Mouse (Mus musculus) spleen, adult 10 weeks (tissue): ENCODE data around the gene Pde6g. TPM values are rescaled to one million over a fixed set of nuclear protein-coding genes. Genes with fewer than 3 reads are reported as not detected.

Experiments
- polyA plus RNA-seq: library from polyadenylated mRNA; stranded (reverse); fragments of 350-450 nt; fragmentation: Illumina TruSeq; extraction: RNeasy Lipid Tissue Mini Kit (QIAGEN cat#74804); gene quantifications from one replicate; pipeline ENCODE4 v1.2.3, GENCODE M21; 2015; ENCODE audit warnings: low replicate concordance; ENCODE audit not compliant: insufficient read depth

Gene Pde6g
- polyA plus RNA-seq: 0.39 TPM

DNA sequence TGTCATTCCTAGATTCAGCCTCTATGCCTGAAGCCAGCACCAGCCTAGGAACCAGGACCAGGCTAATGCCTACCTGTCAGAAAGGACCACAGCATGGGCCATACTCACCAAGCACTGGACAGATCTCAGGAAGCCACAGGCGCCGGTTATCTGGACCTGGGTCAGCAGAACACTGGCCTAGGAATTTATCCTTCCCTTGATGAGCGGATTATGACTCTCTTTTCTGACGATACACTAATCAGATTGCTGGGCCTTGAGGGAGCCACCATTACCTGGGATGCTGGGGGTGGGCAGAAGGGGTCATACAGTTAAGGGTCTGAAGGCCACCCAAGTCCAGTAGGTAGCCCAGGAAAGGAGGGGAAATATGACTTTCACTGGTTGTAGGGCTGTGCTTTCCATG, at the start of gene Pde6g:
Pde6g (minus strand) TSS at position 195 of the 400 bp plus-strand sequence.

GRCm38 (mm10) chr11:120491317-120492023, 38.2 kb upstream of the Pde6g start, which contains the start of gene Slc25a10:
Gene Slc25a10, plus strand, starts transcription at chr11:120491840.

DNA sequence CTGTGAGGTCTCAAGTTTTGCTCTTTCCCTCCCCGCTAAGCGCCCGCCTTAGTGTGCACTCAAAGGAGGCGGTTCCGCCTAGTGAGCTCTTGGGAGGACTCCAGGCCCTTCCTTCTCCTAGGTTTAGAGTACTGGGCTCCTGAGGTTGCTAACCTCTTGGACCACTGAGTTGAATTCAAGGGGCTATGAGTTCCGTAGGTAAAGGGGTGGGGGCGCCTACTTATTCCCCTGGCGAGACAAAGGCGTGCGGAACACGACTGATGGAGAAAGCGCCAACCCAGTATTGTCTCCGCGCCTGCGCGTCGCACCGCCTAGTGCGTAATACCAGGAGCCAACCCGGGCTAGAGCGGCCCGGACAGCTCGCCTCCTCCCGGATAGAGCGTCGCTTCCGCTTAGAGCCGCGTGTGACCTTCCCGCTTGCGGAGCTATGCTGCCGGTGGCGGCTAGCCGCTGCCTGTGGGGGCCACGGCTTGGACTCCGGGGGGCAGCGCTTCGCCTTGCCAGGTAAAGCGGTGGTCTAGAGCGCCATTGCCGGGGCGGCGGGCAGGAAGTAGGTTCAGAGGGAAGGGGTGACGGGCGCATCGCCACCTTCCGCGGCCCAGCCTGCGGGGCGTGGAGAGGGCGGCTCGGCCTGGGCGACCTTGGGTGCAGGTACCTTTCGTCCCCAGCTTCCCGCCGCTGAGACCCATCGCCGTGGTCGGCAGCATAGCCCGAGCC, 31.1 kb upstream of the Pde6g start, which contains the start of gene Mrpl12:
Mrpl12 (plus strand) TSS at position 349 of the 717 bp plus-strand sequence.

DNA sequence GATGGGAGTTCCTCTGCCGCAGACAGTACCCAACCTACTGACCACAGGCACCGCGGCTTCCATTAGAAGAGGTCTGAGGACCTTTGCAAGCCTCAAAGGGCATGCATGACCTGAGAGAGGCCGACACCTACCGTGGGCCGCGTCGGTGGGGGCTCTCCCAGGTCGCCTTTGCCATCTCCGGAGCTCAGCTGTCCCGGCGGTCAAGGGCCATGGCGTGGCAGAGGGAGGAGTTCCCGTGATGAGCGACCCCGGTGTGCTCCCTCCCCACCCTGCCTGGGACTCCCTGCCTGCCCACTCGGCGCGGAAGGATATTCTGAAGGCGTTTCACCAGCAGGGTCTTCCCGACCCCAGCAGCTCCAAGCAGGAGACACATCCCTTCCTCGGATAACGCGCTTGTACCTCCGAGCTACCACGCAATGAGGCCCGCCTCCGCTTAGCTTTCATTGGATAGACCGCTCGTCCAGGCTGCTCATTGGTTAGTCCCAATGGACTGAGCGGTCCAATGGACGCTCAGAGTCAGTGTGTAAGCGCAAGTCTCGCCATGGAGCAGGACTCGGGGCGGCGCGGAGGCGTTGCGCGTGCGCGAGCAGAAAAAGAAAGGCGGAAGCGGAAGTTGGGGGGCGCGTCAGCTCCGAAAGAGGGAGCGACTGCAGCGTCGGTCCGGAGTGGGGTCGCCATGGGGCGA, 13.9 kb upstream of the Pde6g start, which contains the start of gene Arl16:
Arl16 (minus strand) TSS at position 557 of the 685 bp plus-strand sequence.

DNA sequence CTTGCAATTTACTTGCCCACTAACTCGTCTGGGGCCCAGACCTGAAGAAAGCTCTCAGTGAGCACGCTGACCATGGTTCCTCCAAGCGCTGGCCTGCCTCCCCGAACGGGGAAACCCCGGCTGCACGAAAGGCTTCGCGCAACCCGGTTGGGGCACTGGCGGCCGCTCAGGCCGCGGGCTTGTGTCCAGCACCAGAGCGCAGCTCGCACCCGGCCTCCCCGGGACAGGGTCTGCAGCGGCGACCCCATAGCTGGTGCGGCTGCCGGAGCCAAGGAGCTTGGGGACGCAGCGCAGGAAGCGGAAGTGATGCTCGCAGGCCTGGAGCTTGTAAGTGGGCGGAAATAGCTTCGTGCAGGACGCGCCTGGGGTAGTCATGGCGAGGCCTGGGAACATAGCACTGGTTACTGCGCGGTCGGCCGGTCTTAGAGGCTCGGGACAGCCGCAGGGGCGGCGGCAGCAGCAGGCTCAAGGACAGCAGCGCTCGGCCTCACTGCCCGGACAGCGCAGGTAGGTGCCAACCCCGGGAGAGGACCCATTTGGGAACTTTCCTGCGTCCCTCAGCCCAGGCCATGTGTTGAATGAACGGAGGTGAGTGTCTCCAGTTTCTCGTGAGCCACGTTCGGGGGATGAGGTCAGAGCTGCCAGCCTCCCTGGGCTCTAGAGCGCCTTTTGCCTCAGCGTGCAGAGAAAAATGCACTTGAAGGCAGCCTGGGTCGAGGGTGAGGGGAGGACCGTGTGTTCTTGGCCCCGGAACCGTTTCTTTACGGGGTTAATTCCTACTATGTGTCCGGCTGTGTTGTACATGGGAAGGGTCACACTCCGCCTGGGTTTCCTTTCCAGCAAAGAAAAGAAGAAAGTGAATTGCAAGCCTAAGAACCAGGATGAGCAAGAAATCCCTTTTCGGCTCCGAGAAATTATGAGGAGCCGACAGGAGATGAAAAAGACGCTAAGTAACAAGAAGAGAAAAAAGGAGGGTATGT, 4.8 kb upstream of the Pde6g start, which contains the start of the genes Oxld1 and Ccdc137:
Oxld1 (minus strand) TSS at position 297 of the 980 bp plus-strand sequence.
Ccdc137 (plus strand) TSS at position 344 of the 980 bp plus-strand sequence.

DNA sequence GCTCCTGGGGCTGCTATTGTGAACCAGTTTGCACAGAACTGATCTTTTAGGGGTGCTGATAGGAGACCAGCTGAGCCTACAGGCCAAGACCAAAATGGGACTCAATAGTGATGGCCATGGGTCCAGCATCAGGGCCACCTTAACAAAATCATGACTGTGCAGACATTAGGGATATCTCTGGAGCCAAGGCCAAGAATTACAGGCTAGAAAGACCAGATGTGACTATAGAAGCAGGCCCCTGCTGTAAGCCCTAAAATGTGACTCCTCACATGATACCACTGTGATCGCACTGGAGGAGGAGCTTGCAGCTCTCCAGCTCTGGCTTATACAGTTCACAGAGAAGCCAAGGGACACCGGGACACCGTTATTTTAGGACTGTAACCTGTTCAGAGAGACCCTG, 11.0 kb downstream of the Pde6g start, which contains the start of gene Tspan10:
Tspan10 (plus strand) TSS at position 301 of the 400 bp plus-strand sequence.

GRCm38 (mm10) chr11:120437152-120437856, 16.0 kb downstream of the Pde6g start, which contains the start of gene Nploc4:
Gene Nploc4, minus strand, starts transcription at chr11:120437708.

Other genes starting within 250 kb of the Pde6g start
- gene Bahcc1, start 220.6 kb downstream of the Pde6g start, polyA plus RNA-seq: 2.5 TPM
- gene Actg1, start 105.0 kb downstream of the Pde6g start, polyA plus RNA-seq: 1,508 TPM
- gene Fscn2, start 92.0 kb downstream of the Pde6g start, polyA plus RNA-seq: not detected
- gene Faap100, start 74.7 kb downstream of the Pde6g start, polyA plus RNA-seq: 1.6 TPM
- gene Nploc4, start 15.8 kb downstream of the Pde6g start, polyA plus RNA-seq: 36.3 TPM
- gene Tspan10, start 10.9 kb downstream of the Pde6g start, polyA plus RNA-seq: 2.7 TPM
- gene Oxld1, start 4.6 kb upstream of the Pde6g start, polyA plus RNA-seq: 4.1 TPM
- 39.8 TPM for gene Ccdc137, start 4.6 kb upstream of the Pde6g start, polyA plus RNA-seq
- gene Arl16, start 14.1 kb upstream of the Pde6g start, polyA plus RNA-seq: 23.9 TPM
- gene Mrpl12, start 31.1 kb upstream of the Pde6g start, polyA plus RNA-seq: 16.3 TPM
- 4.4 TPM for gene Slc25a10, start 38.3 kb upstream of the Pde6g start, polyA plus RNA-seq
- gene Gcgr, start 77.2 kb upstream of the Pde6g start, polyA plus RNA-seq: not detected
- gene Mcrip1, start 96.2 kb upstream of the Pde6g start, polyA plus RNA-seq: 25.6 TPM
- not detected for gene Ppp1r27, start 97.6 kb upstream of the Pde6g start, polyA plus RNA-seq
- gene P4hb, start 119.8 kb upstream of the Pde6g start, polyA plus RNA-seq: 169 TPM
- gene Arhgdia, start 128.1 kb upstream of the Pde6g start, polyA plus RNA-seq: 169 TPM
- gene Alyref, start 144.9 kb upstream of the Pde6g start, polyA plus RNA-seq: 65.0 TPM
- gene Anapc11, start 144.9 kb upstream of the Pde6g start, polyA plus RNA-seq: 30.2 TPM
- not detected for gene Npb, start 155.0 kb upstream of the Pde6g start, polyA plus RNA-seq
- 42.1 TPM for gene Pcyt2, start 164.4 kb upstream of the Pde6g start, polyA plus RNA-seq
- gene Sirt7, start 171.7 kb upstream of the Pde6g start, polyA plus RNA-seq: 70.1 TPM
- gene Mafg, start 180.1 kb upstream of the Pde6g start, polyA plus RNA-seq: 22.5 TPM
- gene Pycr1, start 190.3 kb upstream of the Pde6g start, polyA plus RNA-seq: 1.8 TPM
- 0.73 TPM for gene Myadml2, start 194.7 kb upstream of the Pde6g start, polyA plus RNA-seq
- gene Notum, start 207.7 kb upstream of the Pde6g start, polyA plus RNA-seq: not detected
- gene Aspscr1, start 219.5 kb upstream of the Pde6g start, polyA plus RNA-seq: 22.3 TPM